Mouse (Mus musculus) liver, postnatal 0 days (tissue): ENCODE data around the gene Nup62. TPM values are rescaled to one million over a fixed set of nuclear protein-coding genes. Genes with fewer than 3 reads are reported as not detected.
A peak's percentile ranks its signal among the peaks of the same experiment; 100 is the strongest.

Source experiments
- ATAC-seq: fragments of 200-750 bp; cut with Nextera tagmentation; 2 replicates; pipeline ENCODE4 v1.8.0; 2017; ENCODE audit warnings: mild to moderate bottlenecking, moderate library complexity
- DNase-seq: peaks from one replicate; pipeline ENCODE4 v3.0.0-alpha.2; 2016
- H3K27ac ChIP-seq: fragments of 300-500 bp; sonication (generic); 2 replicates; pipeline ENCODE4 v1.5.1; 2014; ENCODE audit warnings: antibody characterized with exemption, moderate library complexity, mild to moderate bottlenecking, low read depth
- H3K27me3 ChIP-seq: fragments of 300-500 bp; sonication (generic); 2 replicates; pipeline ENCODE4 v1.6.1; 2014; ENCODE audit warnings: low read length, control low read depth, mixed read lengths; ENCODE audit not compliant: insufficient read depth
- H3K36me3 ChIP-seq: fragments of 300-500 bp; sonication (generic); replicated peaks from 2 replicates; pipeline ENCODE4 v1.6.1; 2014; ENCODE audit warnings: mild to moderate bottlenecking, control low read depth, low read length, moderate library complexity, mixed read lengths; ENCODE audit not compliant: insufficient read depth
- H3K4me1 ChIP-seq: fragments of 300-500 bp; sonication (generic); 2 replicates; pipeline ENCODE4 v1.6.1; 2014; ENCODE audit warnings: antibody characterized with exemption, mild to moderate bottlenecking, control low read depth; ENCODE audit not compliant: insufficient read depth
- H3K4me2 ChIP-seq: fragments of 300-500 bp; sonication (generic); 2 replicates; pipeline ENCODE4 v1.6.1; 2014; ENCODE audit warnings: low read depth, mild to moderate bottlenecking, low read length, moderate library complexity, mixed read lengths
- H3K4me3 ChIP-seq: fragments of 300-500 bp; sonication (generic); 2 replicates; pipeline ENCODE4 v1.5.1; 2014; ENCODE audit warnings: low read depth, low read length
- H3K9ac ChIP-seq: fragments of 300-500 bp; sonication (generic); replicated peaks from 2 replicates; pipeline ENCODE4 v1.6.1; 2014; ENCODE audit warnings: mild to moderate bottlenecking, moderate library complexity
- H3K9me3 ChIP-seq: fragments of 300-500 bp; sonication (generic); 2 replicates; pipeline ENCODE4 v1.6.1; 2016; ENCODE audit warnings: mild to moderate bottlenecking, control low read depth, low read length, mixed read lengths
- CTCF ChIP-seq: sonication (generic); IDR thresholded peaks from 2 replicates; pipeline ENCODE4 v1.5.1; 2016; ENCODE audit warnings: antibody characterized with exemption, low read depth
- EP300 ChIP-seq: IDR thresholded peaks from 2 replicates; pipeline ENCODE4 v1.6.1; 2016; ENCODE audit warnings: antibody characterized with exemption, low read depth, mild to moderate bottlenecking
- WGBS: fragments of 180-500 bp; shearing (Covaris S2); extraction: QIAGEN DNeasy Blood & Tissue Kit; methylation state at CpG from one replicate; pipeline ENCODE4 v1.1.7; 2014; ENCODE audit not compliant: insufficient replicate concordance; 5-methylcytosine and 5-hydroxymethylcytosine counted together
- polyA plus RNA-seq: library from polyadenylated mRNA; unstranded; fragments of >200 nt; fragmentation: Nextera tagmentation; extraction: Ambion mirVana; gene quantifications from 2 replicates; pipeline ENCODE4 v1.2.1, GENCODE M21; 2015

Nup62 gene
- polyA plus RNA-seq, 1 experiment from 2014 or later = 21.4 TPM

GRCm38 (mm10) chr7:44856265-44856916 lies 40.5 kb downstream of the Nup62 start:
- no peaks in the 10 kb centered on the region for H3K27me3 ChIP-seq
- peak overlapping the region; percentile 82 for H3K9ac ChIP-seq
- H3K4me2 ChIP-seq = peak overlapping the region; percentile 100
- H3K36me3 ChIP-seq = peaks cover 15% of the 10 kb centered on the region; the same call in 1 of the 2 replicates
- peak overlapping the region; percentile 82 for H3K4me3 ChIP-seq
- 29% methylated on average over 9 of the region's 9 CpGs for WGBS
- H3K9me3 ChIP-seq = no peaks in the 10 kb centered on the region
- DNase-seq = no peak
- peak overlapping the region; percentile 100 for H3K27ac ChIP-seq
- ATAC-seq = no peak
- H3K4me1 ChIP-seq = peaks cover 49% of the 10 kb centered on the region
- TF ChIP-seq CTCF (no peak), EP300 (peak; percentile 59; the same call in 1 of the 2 replicates)

- Histone ChIP-seq H3K9me3 (no peaks in the 10 kb centered on the region), H3K9ac (peak within 1 kb of the TSS; percentile 82), H3K36me3 (peaks cover 16% of the 10 kb centered on the region), H3K27ac (peak within 1 kb of the TSS; percentile 100), H3K4me1 (peaks cover 47% of the 10 kb centered on the region), H3K27me3 (no peaks in the 10 kb centered on the region), H3K4me2 (peak within 1 kb of the TSS; percentile 100), H3K4me3 (peak within 1 kb of the TSS; percentile 82)
- ATAC-seq = peak; percentile 40
- no peak for TF ChIP-seq EP300
- no peak for TF ChIP-seq CTCF
- peak; percentile 92 for DNase-seq
- under 1% methylated on average over 32 of the region's 32 CpGs for WGBS
Measured at GRCm38 (mm10) chr7:44857042-44857552, 41.2 kb downstream of the Nup62 start, which contains the start of gene Pnkp. Pnkp (plus strand) TSS chr7:44857139.

GRCm38 (mm10) chr7:44857905-44858304 lies 42.0 kb downstream of the Nup62 start:
- Histone ChIP-seq H3K9ac (peak overlapping the region; percentile 82), H3K9me3 (no peaks in the 10 kb centered on the region), H3K4me1 (peaks cover 43% of the 10 kb centered on the region), H3K27ac (peak overlapping the region; percentile 100), H3K27me3 (no peaks in the 10 kb centered on the region), H3K4me2 (peak overlapping the region; percentile 100), H3K4me3 (peak overlapping the region; percentile 82), H3K36me3 (peaks cover 24% of the 10 kb centered on the region)
- peak; percentile 77 for DNase-seq
- ATAC-seq = no peak
- TF ChIP-seq EP300 (no peak), CTCF (no peak)
- WGBS = 28% methylated on average over 8 of the region's 8 CpGs

- Histone ChIP-seq H3K27me3 (no peaks in the 10 kb centered on the region), H3K4me2 (peak overlapping the region; percentile 100), H3K9me3 (no peaks in the 10 kb centered on the region), H3K4me3 (no peak overlapping the region), H3K4me1 (peaks cover 31% of the 10 kb centered on the region), H3K9ac (no peak overlapping the region), H3K36me3 (peaks cover 38% of the 10 kb centered on the region), H3K27ac (no peak overlapping the region)
- TF ChIP-seq CTCF (no peak), EP300 (no peak)
- WGBS = 86% methylated on average over 11 of the region's 11 CpGs
- ATAC-seq (no peak), DNase-seq (no peak)
Measured at GRCm38 (mm10) chr7:44859896-44860295, 44.0 kb downstream of the Nup62 start.

- Histone ChIP-seq H3K36me3 (peaks cover 38% of the 10 kb centered on the region), H3K9ac (no peak overlapping the region)
Measured at GRCm38 (mm10) chr7:44860576-44861428, 44.9 kb downstream of the Nup62 start.

GRCm38 (mm10) chr7:44861429-44861816 lies 45.5 kb downstream of the Nup62 start:
- 80% methylated on average over 14 of the region's 14 CpGs for WGBS
- Histone ChIP-seq H3K27me3 (no peaks in the 10 kb centered on the region), H3K4me3 (no peak overlapping the region), H3K9ac (no peak overlapping the region), H3K36me3 (peaks cover 38% of the 10 kb centered on the region), H3K4me1 (peaks cover 31% of the 10 kb centered on the region), H3K9me3 (no peaks in the 10 kb centered on the region), H3K4me2 (no peak overlapping the region), H3K27ac (no peak overlapping the region)
- TF ChIP-seq EP300 (no peak), CTCF (no peak)
- ATAC-seq = no peak
- no peak for DNase-seq

More at GRCm38 (mm10) chr7:44860576-44861428, 44.9 kb downstream of the Nup62 start:
- Histone ChIP-seq H3K4me1 (peaks cover 31% of the 10 kb centered on the region), H3K27me3 (no peaks in the 10 kb centered on the region), H3K9me3 (no peaks in the 10 kb centered on the region), H3K4me3 (no peak overlapping the region), H3K4me2 (peak overlapping the region; percentile 18), H3K27ac (0 out of 2 replicates have a peak overlapping the region, but pooled peaks have one; percentile 6)
- WGBS = 62% methylated on average over 22 of the region's 22 CpGs
- TF ChIP-seq EP300 = no peak
- TF ChIP-seq CTCF = peak; percentile 96
- ATAC-seq (peak; percentile 18; the same call in 1 of the 2 replicates), DNase-seq (peak; percentile 83)
